Mouse (Mus musculus) heart, adult 9 months (tissue): Measurements from ENCODE around the gene Kdf1.

ENCODE experiments used
- DNase-seq, 2 experiments: peaks; one replicate each; pipeline ENCODE4 v3.0.0; 2022; ENCODE audit warnings: low spot score in 2 of 2

The Kdf1 gene

GRCm38 (mm10) chr4:133518601-133519368 lies at the start of gene Kdf1:
TSS of gene Kdf1 (plus strand) at chr4:133518963.
- DNase-seq: no peak

- DNase-seq: no peak
Observed at GRCm38 (mm10) chr4:133469122-133469521, 49.6 kb upstream of the Kdf1 start.

GRCm38 (mm10) chr4:133471135-133471821 lies 47.5 kb upstream of the Kdf1 start:
- DNase-seq: no peak

- no peak for DNase-seq
Observed at GRCm38 (mm10) chr4:133473833-133474232, 44.9 kb upstream of the Kdf1 start.

GRCm38 (mm10) chr4:133479458-133480184 lies 39.1 kb upstream of the Kdf1 start, which contains the start of gene Tent5b:
TSS of gene Tent5b (plus strand) at chr4:133480132.
- DNase-seq: peak; percentile 98

- DNase-seq: no peak
Observed at GRCm38 (mm10) chr4:133480185-133480537, 38.6 kb upstream of the Kdf1 start.

GRCm38 (mm10) chr4:133480754-133481153 lies 38.0 kb upstream of the Kdf1 start:
- DNase-seq: no peak

GRCm38 (mm10) chr4:133481488-133481887 lies 37.3 kb upstream of the Kdf1 start:
- DNase-seq: no peak

GRCm38 (mm10) chr4:133482479-133482878 lies 36.3 kb upstream of the Kdf1 start:
- DNase-seq: no peak

- no peak for DNase-seq
Observed at GRCm38 (mm10) chr4:133484266-133485025, 34.3 kb upstream of the Kdf1 start.

GRCm38 (mm10) chr4:133485691-133486425 lies 32.9 kb upstream of the Kdf1 start:
- no peak for DNase-seq

GRCm38 (mm10) chr4:133486673-133487357 lies 31.9 kb upstream of the Kdf1 start:
- no peak for DNase-seq

GRCm38 (mm10) chr4:133488619-133489392 lies 30.0 kb upstream of the Kdf1 start:
- DNase-seq: no peak

GRCm38 (mm10) chr4:133489489-133490245 lies 29.1 kb upstream of the Kdf1 start:
- DNase-seq: no peak

GRCm38 (mm10) chr4:133491800-133492199 lies 27.0 kb upstream of the Kdf1 start:
- DNase-seq: peak; percentile 57 to 67

GRCm38 (mm10) chr4:133493895-133494294 lies 24.9 kb upstream of the Kdf1 start:
- DNase-seq: no peak

- DNase-seq: peak; percentile 84 to 90
Observed at GRCm38 (mm10) chr4:133494432-133494831, 24.3 kb upstream of the Kdf1 start.

- no peak for DNase-seq
Observed at GRCm38 (mm10) chr4:133494867-133495266, 23.9 kb upstream of the Kdf1 start.

GRCm38 (mm10) chr4:133495711-133496110 lies 23.1 kb upstream of the Kdf1 start:
- DNase-seq: no peak
